Mouse (Mus musculus) intestine, postnatal 0 days (tissue): Measurements from ENCODE around the gene Csnk2a2. TPM values are rescaled to one million over a fixed set of nuclear protein-coding genes. Genes with fewer than 3 reads are reported as not detected.

ENCODE experiments used
- ATAC-seq: fragments of 200-750 bp; cut with Nextera tagmentation; 2 replicates; pipeline ENCODE4 v1.8.0; 2017; ENCODE audit warnings: mild to moderate bottlenecking, moderate TSS enrichment, moderate library complexity
- H3K27ac ChIP-seq: fragments of 300-500 bp; sonication (generic); 2 replicates; pipeline ENCODE4 v1.5.1; 2014; ENCODE audit warnings: mild to moderate bottlenecking, low read depth, low read length, moderate library complexity
- H3K27me3 ChIP-seq: fragments of 300-500 bp; sonication (generic); replicated peaks from 2 replicates; pipeline ENCODE4 v1.6.1; 2014; ENCODE audit warnings: low read length, mixed read lengths; ENCODE audit not compliant: control insufficient read depth, insufficient read depth
- H3K36me3 ChIP-seq: fragments of 300-500 bp; sonication (generic); 2 replicates; pipeline ENCODE4 v1.6.1; 2014; ENCODE audit warnings: mild to moderate bottlenecking, moderate library complexity; ENCODE audit not compliant: control insufficient read depth, insufficient read depth
- H3K4me1 ChIP-seq: fragments of 300-500 bp; sonication (generic); replicated peaks from 2 replicates; pipeline ENCODE4 v1.6.1; 2014; ENCODE audit warnings: antibody characterized with exemption, low read length, mixed read lengths; ENCODE audit not compliant: control insufficient read depth, insufficient read depth
- H3K4me2 ChIP-seq: fragments of 300-500 bp; sonication (generic); replicated peaks from 2 replicates; pipeline ENCODE4 v1.6.1; 2014; ENCODE audit warnings: low read depth, mild to moderate bottlenecking, moderate library complexity
- H3K4me3 ChIP-seq: fragments of 300-500 bp; sonication (generic); 2 replicates; pipeline ENCODE4 v1.5.1; 2014; ENCODE audit warnings: low read depth, low read length
- H3K9ac ChIP-seq: fragments of 300-500 bp; sonication (generic); 2 replicates; pipeline ENCODE4 v1.6.1; 2014; ENCODE audit warnings: mild to moderate bottlenecking, low read depth, low read length
- H3K9me3 ChIP-seq: fragments of 300-500 bp; sonication (generic); 2 replicates; pipeline ENCODE4 v1.6.1; 2016; ENCODE audit warnings: mixed run types; ENCODE audit not compliant: control insufficient read depth
- CTCF ChIP-seq: sonication (generic); IDR thresholded peaks from 2 replicates; pipeline ENCODE4 v1.5.1; 2016; ENCODE audit warnings: low read depth, mild to moderate bottlenecking, control low read depth, antibody characterized with exemption, moderate library complexity
- WGBS: fragments of 180-500 bp; shearing (Covaris S2); extraction: QIAGEN DNeasy Blood & Tissue Kit; methylation state at CpG from one replicate; pipeline ENCODE4 v1.1.7; 2014; 5-methylcytosine and 5-hydroxymethylcytosine counted together
- polyA plus RNA-seq: library from polyadenylated mRNA; unstranded; fragments of >200 nt; fragmentation: Nextera tagmentation; extraction: Ambion mirVana; gene quantifications from 2 replicates; pipeline ENCODE4 v1.2.1, GENCODE M21; 2015

Gene Csnk2a2
- polyA plus RNA-seq, 1 experiment from 2014 or later = 6.7 TPM

DNA sequence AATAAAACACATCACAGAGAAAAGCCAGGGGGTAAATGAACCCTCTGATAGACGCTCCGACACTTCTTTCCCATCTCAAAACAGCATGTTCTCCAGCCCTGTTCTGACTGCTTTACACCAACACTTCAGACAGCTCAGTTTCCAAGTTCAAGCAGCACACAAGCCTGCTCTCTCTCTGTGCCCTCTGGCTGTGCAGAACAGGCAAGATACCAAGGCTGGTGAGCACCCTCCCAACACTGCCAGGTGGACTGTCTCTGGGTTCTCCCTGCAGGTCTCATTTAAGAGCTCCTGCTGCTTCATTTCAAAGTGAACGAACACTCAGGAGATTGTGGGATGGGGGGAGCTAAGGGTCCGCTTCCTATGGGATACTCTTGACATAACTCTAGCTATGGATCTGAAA, 56.7 kb downstream of the Csnk2a2 start:
- no peak overlapping the region for H3K27ac ChIP-seq
- peaks cover 30% of the 10 kb centered on the region for H3K4me1 ChIP-seq
- 0 out of 2 replicates have a peak overlapping the region, but pooled peaks have one; percentile 79 for H3K9ac ChIP-seq
- no peaks in the 10 kb centered on the region for H3K9me3 ChIP-seq
- ATAC-seq = no peak
- H3K4me3 ChIP-seq = peak overlapping the region; percentile 91; the same call in 1 of the 2 replicates
- no peak for TF ChIP-seq CTCF
- H3K27me3 ChIP-seq = no peaks in the 10 kb centered on the region
- WGBS = 54% methylated on average over 4 of the region's 4 CpGs
- no peaks in the 10 kb centered on the region for H3K36me3 ChIP-seq
- peak overlapping the region; percentile 80 for H3K4me2 ChIP-seq

DNA sequence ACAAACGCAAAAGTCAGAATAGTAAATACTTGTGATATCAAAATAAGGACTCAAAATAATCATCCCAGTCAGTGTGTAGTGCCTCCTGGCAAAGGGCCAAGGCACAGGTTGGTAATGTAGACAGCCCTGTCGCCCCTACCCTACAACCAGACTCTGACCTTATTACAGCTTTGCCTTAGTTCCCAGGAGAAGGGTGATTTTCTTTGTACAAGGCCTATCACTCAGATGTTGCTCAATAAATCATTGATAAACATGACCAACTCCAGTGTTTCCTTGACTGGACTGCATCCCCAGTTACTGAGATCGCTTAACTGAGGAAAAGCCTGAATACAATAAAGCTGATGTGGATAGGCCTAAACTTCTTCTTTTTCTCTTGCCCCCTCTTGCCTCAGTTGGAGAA, 57.4 kb downstream of the Csnk2a2 start:
- 26% methylated on average over 3 of the region's 3 CpGs for WGBS
- H3K27ac ChIP-seq = no peak overlapping the region
- H3K4me1 ChIP-seq = peaks cover 36% of the 10 kb centered on the region

DNA sequence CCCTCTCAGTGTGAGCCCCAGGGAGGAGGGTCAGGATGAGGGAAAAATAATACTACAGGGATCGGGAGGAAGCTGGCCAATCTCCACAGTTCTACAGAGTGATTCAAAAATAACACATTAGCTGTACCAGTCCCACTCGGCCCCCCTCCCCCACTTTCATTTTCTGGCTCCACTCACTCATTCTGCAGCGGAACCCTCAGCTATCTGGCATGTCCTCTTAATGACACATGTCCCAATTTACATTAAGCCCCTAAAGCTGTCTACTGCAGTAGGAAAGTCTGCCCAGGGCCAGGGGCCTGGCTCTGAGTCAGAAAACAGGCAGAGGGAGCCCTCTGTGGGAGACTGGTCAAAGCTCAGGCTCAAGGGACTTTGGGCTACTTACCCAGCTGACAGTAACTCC, 59.9 kb downstream of the Csnk2a2 start:
- Histone ChIP-seq H3K27me3 (no peaks in the 10 kb centered on the region), H3K27ac (0 out of 2 replicates have a peak overlapping the region, but pooled peaks have one; percentile 1), H3K36me3 (no peaks in the 10 kb centered on the region), H3K4me1 (peaks cover 36% of the 10 kb centered on the region), H3K9me3 (no peaks in the 10 kb centered on the region), H3K4me3 (no peak overlapping the region), H3K9ac (no peak overlapping the region), H3K4me2 (peak overlapping the region; percentile 40)
- ATAC-seq = no peak
- TF ChIP-seq CTCF = peak; percentile 71
- 10% methylated on average over 3 of the region's 3 CpGs for WGBS

More for the DNA sequence above, 57.4 kb downstream of the Csnk2a2 start:
- Histone ChIP-seq H3K9me3 (no peaks in the 10 kb centered on the region), H3K27me3 (no peaks in the 10 kb centered on the region), H3K4me2 (peak overlapping the region; percentile 80), H3K36me3 (no peaks in the 10 kb centered on the region), H3K4me3 (no peak overlapping the region), H3K9ac (no peak overlapping the region)
- TF ChIP-seq CTCF = no peak
- ATAC-seq = no peak

DNA sequence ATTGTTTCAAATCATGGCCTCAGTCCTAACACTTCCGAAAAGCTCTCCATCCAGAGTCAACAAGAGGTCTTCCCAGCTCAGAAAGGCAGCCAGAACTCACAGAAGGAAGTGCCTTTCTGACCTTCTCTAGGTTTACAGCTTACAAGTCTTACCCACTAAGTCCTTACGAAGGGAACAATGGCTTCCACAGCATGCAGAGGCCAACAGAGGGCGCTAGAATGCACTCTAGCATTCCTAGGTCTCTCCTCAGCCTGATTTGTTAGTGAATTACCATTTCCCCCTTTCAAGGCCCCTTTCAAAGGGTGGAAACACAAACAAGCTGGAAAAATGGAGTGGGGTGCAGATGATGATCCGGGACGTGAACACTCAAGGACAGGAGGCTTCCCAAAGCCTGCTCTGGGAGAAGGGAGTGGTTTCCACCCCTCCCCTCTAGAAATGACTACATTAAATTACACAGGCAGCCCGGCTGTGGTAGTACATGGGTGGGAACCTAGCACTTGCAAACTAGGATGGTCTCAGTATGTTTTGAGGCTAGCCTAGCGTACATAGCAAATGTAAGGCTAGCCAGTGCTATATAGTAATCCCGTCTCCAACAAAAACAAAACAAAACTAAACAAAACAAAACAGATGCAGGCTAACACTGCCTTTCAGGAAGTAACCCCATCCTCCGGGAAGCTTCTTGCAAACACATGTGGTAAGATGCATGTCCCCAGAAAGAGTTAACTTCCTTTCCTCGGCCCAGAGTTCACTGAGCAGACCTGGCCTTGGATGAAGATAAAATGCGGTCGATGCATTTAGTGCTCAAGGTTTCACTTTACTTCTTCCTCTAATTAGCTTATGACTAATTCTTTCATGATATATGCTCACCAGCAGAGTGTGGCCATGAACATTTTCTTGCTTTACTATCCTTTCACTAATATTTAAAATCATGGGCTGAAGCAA, 62.0 kb downstream of the Csnk2a2 start:
- Histone ChIP-seq H3K4me1 (peaks cover 28% of the 10 kb centered on the region), H3K4me2 (peak overlapping the region; percentile 60), H3K4me3 (0 out of 2 replicates have a peak overlapping the region, but pooled peaks have one; percentile 16), H3K27ac (peak overlapping the region; percentile 66), H3K9me3 (no peaks in the 10 kb centered on the region), H3K9ac (no peak overlapping the region), H3K36me3 (peaks cover 2% of the 10 kb centered on the region), H3K27me3 (no peaks in the 10 kb centered on the region)
- ATAC-seq = peak; percentile 74
- peak; percentile 95 for TF ChIP-seq CTCF
- WGBS = 11% methylated on average over 12 of the region's 12 CpGs

DNA sequence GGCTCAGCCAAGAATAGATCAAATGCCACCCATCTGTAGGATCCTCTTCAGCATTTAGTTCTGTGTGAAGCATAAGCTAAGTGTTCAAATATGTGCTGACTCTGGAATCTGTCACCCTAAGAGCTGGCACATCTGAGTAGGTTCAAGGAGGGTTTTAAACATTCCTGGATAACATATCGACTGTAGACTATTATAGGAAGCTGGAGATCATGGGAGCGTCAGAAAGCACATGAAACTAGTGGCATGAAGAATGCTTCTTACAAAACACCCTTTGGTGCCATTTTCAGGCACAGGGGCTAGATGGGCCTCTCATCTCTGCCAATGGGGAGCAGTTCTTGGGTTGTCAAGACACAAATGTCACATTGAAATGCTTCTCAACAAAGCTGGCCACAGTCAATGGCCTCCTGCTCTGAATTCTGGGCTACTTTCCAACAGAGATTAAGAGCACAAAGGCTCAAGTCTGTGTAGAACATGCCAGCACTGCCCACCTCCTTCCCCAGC, 63.0 kb downstream of the Csnk2a2 start:
- Histone ChIP-seq H3K4me3 (no peak overlapping the region), H3K4me2 (no peak overlapping the region), H3K9ac (no peak overlapping the region), H3K27ac (0 out of 2 replicates have a peak overlapping the region, but pooled peaks have one; percentile 0), H3K4me1 (peaks cover 24% of the 10 kb centered on the region), H3K36me3 (peaks cover 12% of the 10 kb centered on the region), H3K27me3 (no peaks in the 10 kb centered on the region), H3K9me3 (no peaks in the 10 kb centered on the region)
- no peak for ATAC-seq
- TF ChIP-seq CTCF = no peak
- WGBS = 51% methylated on average over 2 of the region's 2 CpGs

DNA sequence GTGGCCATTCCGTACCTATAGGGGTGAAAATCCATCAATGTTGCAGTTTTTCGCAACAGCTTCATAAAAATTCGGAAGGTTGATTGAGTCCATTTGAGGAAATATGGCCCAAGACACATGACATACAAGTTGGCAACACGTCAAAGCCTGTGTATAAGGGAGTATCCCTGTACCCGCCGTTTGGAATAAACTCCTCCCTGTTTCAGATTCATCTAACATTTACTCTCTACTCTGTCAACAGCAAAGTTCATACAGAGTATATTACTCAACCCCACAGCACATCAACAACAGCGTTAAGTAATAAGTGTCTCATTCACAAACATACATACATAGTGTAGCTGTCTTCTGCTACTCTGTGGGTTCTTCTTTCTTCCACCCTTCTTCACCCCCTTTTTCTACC, 65.2 kb downstream of the Csnk2a2 start:
- Histone ChIP-seq H3K27ac (no peak overlapping the region), H3K9me3 (no peaks in the 10 kb centered on the region), H3K36me3 (peaks cover 33% of the 10 kb centered on the region), H3K4me3 (no peak overlapping the region), H3K9ac (no peak overlapping the region), H3K4me1 (peaks cover 19% of the 10 kb centered on the region), H3K4me2 (no peak overlapping the region), H3K27me3 (no peaks in the 10 kb centered on the region)
- ATAC-seq = 0 out of 2 replicates have a peak, but pooled peaks have one; percentile 34
- no peak for TF ChIP-seq CTCF
- 54% methylated on average over 7 of the region's 7 CpGs for WGBS
